ENCODE assay signal across 16 mouse cellular contexts in the genomic region with DNA sequence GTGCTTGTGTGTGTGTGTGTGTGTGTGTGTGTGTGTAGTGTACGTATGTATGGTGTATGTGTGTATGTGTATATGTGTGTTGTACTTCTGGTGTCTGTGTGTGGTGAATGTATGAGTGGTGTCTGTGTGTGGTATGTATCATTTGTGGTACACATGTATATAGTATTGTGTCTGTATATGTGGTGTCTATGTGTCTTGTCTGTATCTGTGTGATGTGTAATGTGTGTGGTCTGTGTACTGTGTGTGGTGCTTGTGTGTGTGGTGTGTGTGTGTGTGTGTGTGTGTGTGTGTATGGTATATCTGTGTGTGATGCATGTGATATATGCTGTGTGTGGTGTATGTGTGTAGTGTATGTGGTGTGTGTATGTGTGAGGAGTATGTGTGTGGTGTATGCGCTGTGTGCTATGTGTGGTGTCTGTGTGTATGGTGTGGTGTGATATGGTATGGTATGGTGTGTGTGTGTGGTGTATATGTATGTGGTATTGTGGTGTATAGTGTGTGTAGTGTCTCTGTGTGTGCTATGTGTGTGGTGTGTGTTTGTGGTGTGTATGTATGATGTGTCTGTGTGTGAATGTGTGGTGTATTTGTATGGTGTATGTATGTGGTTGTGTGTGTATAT. TPM values are rescaled to one million over a fixed set of nuclear protein-coding genes. Genes with fewer than 3 reads are reported as not detected.
A peak's percentile ranks its signal among the peaks of the same experiment; 100 is the strongest.
DNase-seq lines count a peak whose midpoint lies in the region; ATAC-seq and TF ChIP-seq lines count a peak whose summit lies in the region.
"Had no signal": no experiment of that assay in that cellular context is flagged by ENCODE, and none has a peak within 500 bp of the region (broad histone marks: within the 10 kb centered on the region; RNA-seq: fewer than 3 reads in every experiment).

No protein-coding gene starts in this region.

- no peaks in the 10 kb centered on the region for H3K27me3 ChIP-seq in forebrain, embryonic 12.5 days
- no peaks in the 10 kb centered on the region for H3K27me3 ChIP-seq in forebrain, embryonic 16.5 days (replicated peaks; ENCODE audit: control insufficient read depth, insufficient read depth, low read length)
- no peaks in the 10 kb centered on the region for H3K27me3 ChIP-seq in kidney, embryonic 14.5 days (ENCODE audit: control insufficient read depth, insufficient read depth, low read length)
- no peaks in the 10 kb centered on the region for H3K27me3 ChIP-seq in kidney, embryonic 15.5 days
- no peaks in the 10 kb centered on the region for H3K27me3 ChIP-seq in embryonic facial prominence, embryonic 12.5 days
- H3K27me3 ChIP-seq in midbrain, embryonic 13.5 days, result no peaks in the 10 kb centered on the region
- H3K27me3 ChIP-seq: heart, embryonic 12.5 days; neural tube, embryonic 13.5 days had no signal

- DNase-seq in adrenal gland, postnatal 14 days, result no peak
- DNase-seq in lung, adult 2 months, result no peak
- DNase-seq: cerebellum, adult 9-11 months; gastrocnemius, postnatal 10 days; kidney, adult 8-10 months; thymus, postnatal 4 days had no signal

- H3K9me3 ChIP-seq in forebrain, embryonic 12.5 days, result no peaks in the 10 kb centered on the region
- H3K9me3 ChIP-seq in forebrain, embryonic 16.5 days (ENCODE audit: control insufficient read depth, low read length), result no peaks in the 10 kb centered on the region
- H3K9me3 ChIP-seq in kidney, embryonic 14.5 days (ENCODE audit: control insufficient read depth, low read length), result no peaks in the 10 kb centered on the region
- no peaks in the 10 kb centered on the region for H3K9me3 ChIP-seq in kidney, embryonic 15.5 days (replicated peaks)
- H3K9me3 ChIP-seq in embryonic facial prominence, embryonic 12.5 days, result no peaks in the 10 kb centered on the region
- no peaks in the 10 kb centered on the region for H3K9me3 ChIP-seq in midbrain, embryonic 13.5 days
- H3K9me3 ChIP-seq: heart, embryonic 12.5 days; neural tube, embryonic 13.5 days had no signal

- no peak for TF ChIP-seq CTCF in lung, adult 2 months (IDR thresholded peaks at IDR 0.05; ENCODE audit: insufficient read depth, low read length)

- no peak overlapping the region for H3K4me2 ChIP-seq in forebrain, embryonic 12.5 days
- no peak overlapping the region for H3K4me2 ChIP-seq in forebrain, embryonic 16.5 days (ENCODE audit: low read length)
- no peak overlapping the region for H3K4me2 ChIP-seq in kidney, embryonic 14.5 days (replicated peaks; ENCODE audit: low read depth, low read length)
- H3K4me2 ChIP-seq in kidney, embryonic 15.5 days, result no peak overlapping the region
- no peak overlapping the region for H3K4me2 ChIP-seq in embryonic facial prominence, embryonic 12.5 days (replicated peaks)
- H3K4me2 ChIP-seq in midbrain, embryonic 13.5 days (replicated peaks), result no peak overlapping the region
- H3K4me2 ChIP-seq: heart, embryonic 12.5 days; neural tube, embryonic 13.5 days had no signal

- H3K9ac ChIP-seq in forebrain, embryonic 12.5 days, result no peak overlapping the region
- H3K9ac ChIP-seq in forebrain, embryonic 16.5 days (replicated peaks; ENCODE audit: low read depth, low read length), result no peak overlapping the region
- H3K9ac ChIP-seq in kidney, embryonic 14.5 days (ENCODE audit: low read depth, low read length), result no peak overlapping the region
- no peak overlapping the region for H3K9ac ChIP-seq in kidney, embryonic 15.5 days
- H3K9ac ChIP-seq in embryonic facial prominence, embryonic 12.5 days, result no peak overlapping the region
- H3K9ac ChIP-seq in midbrain, embryonic 13.5 days (replicated peaks), result no peak overlapping the region
- H3K9ac ChIP-seq: heart, embryonic 12.5 days; neural tube, embryonic 13.5 days had no signal

- no peaks in the 10 kb centered on the region for H3K36me3 ChIP-seq in forebrain, embryonic 12.5 days (replicated peaks)
- H3K36me3 ChIP-seq in forebrain, embryonic 16.5 days (ENCODE audit: control insufficient read depth, insufficient read depth), result no peaks in the 10 kb centered on the region
- no peaks in the 10 kb centered on the region for H3K36me3 ChIP-seq in kidney, embryonic 14.5 days (ENCODE audit: control insufficient read depth, insufficient read depth, low read length)
- H3K36me3 ChIP-seq in kidney, embryonic 15.5 days, result no peaks in the 10 kb centered on the region; the same call in 1 of the 2 replicates
- no peaks in the 10 kb centered on the region for H3K36me3 ChIP-seq in embryonic facial prominence, embryonic 12.5 days
- no peaks in the 10 kb centered on the region for H3K36me3 ChIP-seq in midbrain, embryonic 13.5 days
- H3K36me3 ChIP-seq: heart, embryonic 12.5 days; neural tube, embryonic 13.5 days had no signal

- WGBS in forebrain, embryonic 12.5 days, result 88% methylated on average over 2 of the region's 2 CpGs
- 95% methylated on average over 2 of the region's 2 CpGs for WGBS in forebrain, embryonic 16.5 days
- 89% methylated on average over 2 of the region's 2 CpGs for WGBS in kidney, embryonic 14.5 days
- 90% methylated on average over 2 of the region's 2 CpGs for WGBS in kidney, embryonic 15.5 days
- 92% methylated on average over 2 of the region's 2 CpGs for WGBS in embryonic facial prominence, embryonic 12.5 days
- 91% methylated on average over 2 of the region's 2 CpGs for WGBS in midbrain, embryonic 13.5 days
- WGBS in lung, adult 2 months, result 88% methylated on average over 2 of the region's 2 CpGs

- peak; percentile 53 for ATAC-seq in forebrain, embryonic 12.5 days (ENCODE audit: low FRiP score)
- ATAC-seq in forebrain, embryonic 16.5 days, result no peak
- 0 out of 2 replicates have a peak, but pooled peaks have one; percentile 24 for ATAC-seq in kidney, embryonic 14.5 days (ENCODE audit: low FRiP score, low TSS enrichment)
- no peak; the same call in 1 of the 2 replicates for ATAC-seq in kidney, embryonic 15.5 days (replicated peaks; ENCODE audit: low FRiP score)
- 0 out of 2 replicates have a peak, but pooled peaks have one; percentile 60 for ATAC-seq in embryonic facial prominence, embryonic 12.5 days (ENCODE audit: insufficient number of reproducible peaks, insufficient read depth, low FRiP score, low TSS enrichment)
- 0 out of 2 replicates have a peak, but pooled peaks have one; percentile 43 for ATAC-seq in midbrain, embryonic 13.5 days

- no peak for TF ChIP-seq POLR2A in lung, adult 2 months (IDR thresholded peaks at IDR 0.05; ENCODE audit: borderline replicate concordance, extremely low read depth, low read depth, low read length)

- no peak overlapping the region for H3K27ac ChIP-seq in forebrain, embryonic 12.5 days
- no peak overlapping the region for H3K27ac ChIP-seq in forebrain, embryonic 16.5 days (ENCODE audit: low read length)
- no peak overlapping the region for H3K27ac ChIP-seq in kidney, embryonic 14.5 days (ENCODE audit: low read depth, low read length)
- H3K27ac ChIP-seq in kidney, embryonic 15.5 days, result no peak overlapping the region
- H3K27ac ChIP-seq in embryonic facial prominence, embryonic 12.5 days, result no peak overlapping the region
- no peak overlapping the region for H3K27ac ChIP-seq in midbrain, embryonic 13.5 days
- H3K27ac ChIP-seq: neural tube, embryonic 13.5 days had no signal

- H3K4me1 ChIP-seq in forebrain, embryonic 12.5 days, result no peaks in the 10 kb centered on the region
- H3K4me1 ChIP-seq in forebrain, embryonic 16.5 days (replicated peaks; ENCODE audit: control insufficient read depth, insufficient read depth, low read length), result no peaks in the 10 kb centered on the region
- no peaks in the 10 kb centered on the region for H3K4me1 ChIP-seq in kidney, embryonic 14.5 days (ENCODE audit: control insufficient read depth, insufficient read depth, low read length)
- H3K4me1 ChIP-seq in kidney, embryonic 15.5 days, result no peaks in the 10 kb centered on the region
- H3K4me1 ChIP-seq in embryonic facial prominence, embryonic 12.5 days, result no peaks in the 10 kb centered on the region
- H3K4me1 ChIP-seq in midbrain, embryonic 13.5 days (replicated peaks), result no peaks in the 10 kb centered on the region
- peaks cover 2% of the 10 kb centered on the region; the same call in 1 of the 2 replicates for H3K4me1 ChIP-seq in lung, adult 2 months (ENCODE audit: control insufficient read depth, insufficient read depth, low read length)
- H3K4me1 ChIP-seq: heart, embryonic 12.5 days; neural tube, embryonic 13.5 days had no signal

- no peak overlapping the region for H3K4me3 ChIP-seq in forebrain, embryonic 12.5 days (replicated peaks)
- no peak overlapping the region for H3K4me3 ChIP-seq in forebrain, embryonic 16.5 days (replicated peaks; ENCODE audit: low read length)
- no peak overlapping the region for H3K4me3 ChIP-seq in kidney, embryonic 14.5 days (ENCODE audit: low read length)
- H3K4me3 ChIP-seq in kidney, embryonic 15.5 days (replicated peaks), result no peak overlapping the region
- no peak overlapping the region for H3K4me3 ChIP-seq in embryonic facial prominence, embryonic 12.5 days
- no peak overlapping the region for H3K4me3 ChIP-seq in midbrain, embryonic 13.5 days (replicated peaks)
- no peak overlapping the region for H3K4me3 ChIP-seq in lung, adult 2 months (replicated peaks; ENCODE audit: extremely low read depth, low read depth, low read length)
- H3K4me3 ChIP-seq: erythroblast, embryonic 14.5 days; heart, embryonic 12.5 days; neural tube, embryonic 13.5 days had no signal

RNA-seq across cellular contexts. Expression of a gene that starts 13.8 kb away (rescaled TPM):
- polyA plus RNA-seq in forebrain, embryonic 12.5 days (2016; fragmentation: Nextera tagmentation; extraction: Ambion mirVana), result 1.5 and 3.2 TPM in 2 replicates
- 13.1 and 17.1 TPM in 2 replicates for polyA plus RNA-seq in forebrain, embryonic 16.5 days (2015; fragmentation: Nextera tagmentation; extraction: Ambion mirVana)
- 0.65 and 1.2 TPM in 2 replicates for polyA plus RNA-seq in kidney, embryonic 14.5 days (2014; fragmentation: Nextera tagmentation; extraction: Ambion mirVana)
- 0.82 and 1.0 TPM in 2 replicates for polyA plus RNA-seq in kidney, embryonic 15.5 days (2015; fragmentation: Nextera tagmentation; extraction: Ambion mirVana)
- 0.91 and 1.2 TPM in 2 replicates for polyA plus RNA-seq in embryonic facial prominence, embryonic 12.5 days (2016; fragmentation: Nextera tagmentation; extraction: Ambion mirVana)
- 1.5 and 1.7 TPM in 2 replicates for polyA plus RNA-seq in midbrain, embryonic 13.5 days (2015; fragmentation: Nextera tagmentation; extraction: Ambion mirVana)
- 0.44 and 0.49 TPM in 2 replicates for total RNA-seq in adrenal gland, postnatal 14 days (2021)
- 1.9 and 3.6 TPM in 2 replicates for polyA plus RNA-seq in lung, adult 2 months (2012; rRNA removed)
- total RNA-seq: ES-E14 had no signal
- polyA plus RNA-seq: erythroblast, embryonic 14.5 days; heart, embryonic 12.5 days had no signal

Comparison
In these comparisons a context has a peak if more than half of its experiments do, and no peak if none do; other contexts are left out.
1. ATAC-seq: peak in forebrain, embryonic 12.5 days (single experiment), kidney, embryonic 14.5 days (single experiment), embryonic facial prominence, embryonic 12.5 days (single experiment) and midbrain, embryonic 13.5 days (single experiment); none in forebrain, embryonic 16.5 days (single experiment) and kidney, embryonic 15.5 days (single experiment).